Mouse (Mus musculus) spleen, adult 2 months (tissue): ENCODE results near the gene Chrnb2. TPM values are rescaled to one million over a fixed set of nuclear protein-coding genes. Genes with fewer than 3 reads are reported as not detected.

Experiments used
- DNase-seq, 2 experiments: peaks; one replicate each; pipeline versions ENCODE4 v3.0.0 to v3.0.0-alpha.2; 2012 to 2021; ENCODE audit warnings: low spot score in 2 of 2, low read depth in 1 of 2
- H3K27ac ChIP-seq: fragments of 200-500 bp; 2 replicates; pipeline ENCODE4 v1.5.1; 2012; ENCODE audit warnings: low read length, inconsistent platforms; ENCODE audit not compliant: insufficient read depth
- H3K27me3 ChIP-seq: fragments of 200-500 bp; 2 replicates; pipeline ENCODE4 v1.6.1; 2012; ENCODE audit warnings: mild to moderate bottlenecking, moderate library complexity, low read length, inconsistent platforms; ENCODE audit not compliant: control insufficient read depth, insufficient read depth
- H3K36me3 ChIP-seq: fragments of 200-500 bp; 2 replicates; pipeline ENCODE4 v1.6.1; 2012; ENCODE audit warnings: mild to moderate bottlenecking, low read length, inconsistent platforms; ENCODE audit not compliant: control insufficient read depth, insufficient read depth
- H3K4me1 ChIP-seq: fragments of 200-500 bp; 2 replicates; pipeline ENCODE4 v1.6.1; 2011; ENCODE audit warnings: inconsistent platforms; ENCODE audit not compliant: control insufficient read depth, insufficient read depth, insufficient read length
- H3K4me3 ChIP-seq: fragments of 200-500 bp; 2 replicates; pipeline ENCODE4 v1.5.1; 2011; ENCODE audit warnings: mild to moderate bottlenecking, inconsistent platforms; ENCODE audit not compliant: insufficient read depth, insufficient read length; ENCODE audit errors: extremely low read depth
- CTCF ChIP-seq: fragments of 200-500 bp; IDR thresholded peaks from 2 replicates; pipeline ENCODE4 v1.5.1; 2011; ENCODE audit warnings: mild to moderate bottlenecking, inconsistent platforms; ENCODE audit not compliant: insufficient read depth, insufficient read length, insufficient replicate concordance; ENCODE audit errors: extremely low read depth
- POLR2A ChIP-seq: fragments of 200-500 bp; IDR thresholded peaks from 2 replicates; pipeline ENCODE4 v1.6.1; 2011; ENCODE audit warnings: low read depth, low read length, inconsistent platforms
- WGBS: fragments of 180-500 bp; shearing (Covaris S2); methylation state at CpG from one replicate; pipeline ENCODE4 v1.1.7; 2018; 5-methylcytosine and 5-hydroxymethylcytosine counted together
- polyA plus RNA-seq: library from polyadenylated mRNA; depleted of rRNA; stranded (reverse); fragments of >200 nt; gene quantifications from 2 replicates; pipeline ENCODE4 v1.2.3, GENCODE M21; 2012

The Chrnb2 gene
- polyA plus RNA-seq, 1 experiment, result 1.4 TPM

DNA sequence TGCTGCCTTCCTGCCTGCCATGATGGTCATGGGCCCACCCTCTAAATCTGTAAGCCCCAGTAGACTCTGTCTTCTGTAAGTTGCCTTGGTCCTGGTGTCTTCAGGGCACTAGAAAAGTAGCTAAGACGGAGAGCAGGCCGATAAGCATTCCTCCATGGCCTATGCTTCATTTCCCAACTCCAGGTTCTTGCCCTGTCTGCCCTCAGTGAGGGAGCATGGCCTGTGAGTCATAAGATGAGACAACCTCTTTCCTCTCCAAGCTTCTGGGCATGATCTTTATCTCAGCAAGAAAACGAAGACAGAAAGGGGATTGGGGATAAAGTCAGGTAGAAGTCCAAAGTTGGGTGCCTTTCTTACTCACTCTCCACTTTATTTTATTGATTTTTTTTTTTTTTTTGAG lies 34.1 kb upstream of the Chrnb2 start:
- Histone ChIP-seq H3K36me3 (no peaks in the 10 kb centered on the region), H3K4me3 (no peak overlapping the region), H3K27me3 (no peaks in the 10 kb centered on the region), H3K4me1 (peaks cover 15% of the 10 kb centered on the region), H3K27ac (no peak overlapping the region)
- no peak for DNase-seq
- TF ChIP-seq CTCF (no peak), POLR2A (no peak)
- WGBS, result 91% methylated on average over 3 of the region's 3 CpGs

DNA sequence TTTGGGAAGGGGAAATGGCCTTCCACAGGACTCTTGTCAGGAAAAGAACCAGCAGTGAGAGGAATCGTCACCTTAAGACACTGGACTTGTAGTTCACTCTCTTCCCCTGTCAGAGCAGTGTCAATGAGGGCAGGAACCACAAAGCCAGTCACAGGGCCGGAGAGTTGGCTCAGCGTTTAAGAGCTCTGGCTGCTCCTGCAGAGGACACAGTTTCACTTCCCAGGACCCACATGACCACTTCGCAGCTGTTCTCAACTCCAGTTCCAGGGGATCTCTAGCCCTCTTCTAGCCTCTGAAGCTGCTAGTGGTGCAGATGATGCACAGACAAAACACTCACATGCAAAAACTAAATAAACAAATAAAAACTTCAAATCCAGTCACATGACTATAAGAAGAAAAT lies 31.9 kb upstream of the Chrnb2 start:
- DNase-seq, result peak in 1 of 2 experiments; percentile 23
- peak overlapping the region; percentile 48 for H3K27ac ChIP-seq

DNA sequence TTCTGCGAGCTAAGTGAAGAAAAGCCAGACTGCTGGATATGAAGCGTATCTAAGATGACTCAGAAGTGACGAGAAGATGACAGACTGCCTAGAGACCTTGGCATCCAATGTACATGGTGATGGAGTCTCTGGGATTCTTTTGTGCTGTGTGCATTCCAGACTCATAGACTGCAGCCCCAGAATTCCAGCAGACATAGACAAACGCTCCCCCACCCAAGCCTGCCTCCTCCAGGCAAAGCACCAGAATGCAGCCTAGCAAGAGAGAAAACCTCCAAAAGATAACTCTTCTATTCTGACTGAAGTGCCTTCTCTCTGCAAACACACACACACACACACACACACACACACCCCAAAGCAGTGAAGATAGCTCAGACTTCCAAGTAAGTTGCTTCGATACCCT lies 31.3 kb upstream of the Chrnb2 start:
- Histone ChIP-seq H3K36me3 (no peaks in the 10 kb centered on the region), H3K27me3 (no peaks in the 10 kb centered on the region), H3K4me1 (0 out of 2 replicates have a peak, but pooled peaks cover 3% of the 10 kb centered on the region), H3K27ac (peak overlapping the region; percentile 48; the same call in 1 of the 2 replicates), H3K4me3 (no peak overlapping the region)
- 68% methylated on average over 5 of the region's 5 CpGs for WGBS
- TF ChIP-seq POLR2A, result no peak
- DNase-seq, result no peak

More for the DNA sequence above, 31.9 kb upstream of the Chrnb2 start:
- H3K4me3 ChIP-seq, result no peak overlapping the region
- H3K4me1 ChIP-seq, result peaks cover 5% of the 10 kb centered on the region
- TF ChIP-seq CTCF, result no peak
- no peak for TF ChIP-seq POLR2A
- WGBS, result 7% methylated on average over 4 of the region's 4 CpGs
- H3K27me3 ChIP-seq, result no peaks in the 10 kb centered on the region
- no peaks in the 10 kb centered on the region for H3K36me3 ChIP-seq

DNA sequence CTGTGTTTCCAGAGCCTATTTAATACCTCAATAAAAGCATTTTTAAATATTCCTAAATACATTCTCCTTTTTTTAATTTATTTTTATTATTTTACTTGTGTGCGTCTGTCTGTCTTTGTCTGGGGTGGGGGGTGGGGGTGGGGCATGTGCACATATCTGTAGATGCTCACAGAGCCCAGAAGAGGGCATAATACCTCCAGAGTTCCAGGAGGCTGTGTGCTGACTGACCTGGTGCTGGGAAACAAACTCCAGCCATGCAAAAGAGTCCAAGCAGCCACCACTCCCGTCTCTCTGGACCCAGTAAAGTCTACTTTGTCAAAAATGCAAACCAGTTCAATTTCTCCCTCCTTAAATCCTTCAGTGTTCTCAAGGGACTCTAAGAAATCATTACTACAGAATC lies 30.2 kb upstream of the Chrnb2 start:
- WGBS, result 69% methylated on average over 2 of the region's 2 CpGs

DNA sequence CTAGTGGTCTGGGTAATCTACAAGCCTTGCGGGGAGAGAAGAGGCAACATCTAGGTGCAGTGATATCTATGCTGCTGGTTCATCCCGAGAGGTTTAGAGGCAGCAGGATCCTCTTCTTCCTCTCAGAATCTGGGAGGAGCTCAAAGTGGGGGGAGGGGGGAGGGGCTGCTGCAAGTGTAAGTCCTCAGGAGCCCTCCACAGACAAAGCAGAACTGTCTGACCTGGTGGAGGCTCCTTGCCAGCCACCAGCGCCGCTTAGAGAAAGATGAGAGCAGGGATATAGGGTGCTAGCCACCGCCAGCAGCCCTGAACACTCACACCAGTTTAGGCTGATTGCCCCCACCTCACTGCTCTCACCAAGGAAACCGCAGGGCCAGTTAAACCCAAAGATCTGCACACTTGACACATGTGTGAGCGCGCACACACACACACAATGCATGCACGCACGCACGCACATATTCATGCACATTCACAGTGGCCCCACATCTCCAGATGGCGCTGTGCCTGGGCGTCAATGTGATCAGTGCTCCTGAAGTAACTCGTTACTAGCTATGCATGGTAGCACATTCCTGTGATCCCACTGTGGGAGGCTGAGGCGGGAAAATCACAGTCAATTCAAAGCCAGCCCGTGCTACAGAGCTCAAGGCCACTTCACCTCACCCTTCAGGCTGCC lies 24.4 kb upstream of the Chrnb2 start:
- DNase-seq, result no peak
- Histone ChIP-seq H3K27me3 (no peaks in the 10 kb centered on the region), H3K4me1 (peaks cover 4% of the 10 kb centered on the region; the same call in 1 of the 2 replicates), H3K36me3 (no peaks in the 10 kb centered on the region), H3K4me3 (no peak overlapping the region), H3K27ac (no peak overlapping the region)
- 85% methylated on average over 16 of the region's 16 CpGs for WGBS
- TF ChIP-seq POLR2A, result no peak
- TF ChIP-seq CTCF, result no peak

More for the DNA sequence above, 30.2 kb upstream of the Chrnb2 start:
- Histone ChIP-seq H3K4me1 (0 out of 2 replicates have a peak, but pooled peaks cover 3% of the 10 kb centered on the region), H3K27ac (no peak overlapping the region), H3K27me3 (no peaks in the 10 kb centered on the region), H3K36me3 (no peaks in the 10 kb centered on the region), H3K4me3 (no peak overlapping the region)
- DNase-seq, result no peak
- TF ChIP-seq CTCF, result no peak
- no peak for TF ChIP-seq POLR2A

DNA sequence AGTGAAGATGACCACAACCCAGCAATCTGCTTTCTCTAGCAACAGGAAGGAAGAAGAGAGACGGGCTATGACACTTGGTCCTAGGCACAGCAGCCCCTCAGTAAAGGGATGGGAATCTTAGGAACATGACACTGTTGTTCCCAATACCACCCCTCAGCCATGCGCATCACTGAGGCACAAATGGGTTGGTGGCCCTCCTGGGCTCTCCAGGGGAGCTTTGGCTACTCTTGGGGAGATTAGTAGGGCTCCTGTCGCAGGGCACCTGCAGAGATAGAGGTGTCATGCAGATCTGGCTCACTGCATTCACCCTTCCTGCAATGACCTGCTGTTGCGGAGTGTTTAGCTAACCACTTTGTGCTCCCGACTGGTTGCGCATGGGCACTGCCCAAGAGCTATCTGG lies 21.8 kb upstream of the Chrnb2 start:
- TF ChIP-seq CTCF, result no peak
- no peak for TF ChIP-seq POLR2A
- Histone ChIP-seq H3K4me3 (no peak overlapping the region), H3K27ac (no peak overlapping the region), H3K36me3 (peaks cover 15% of the 10 kb centered on the region), H3K27me3 (no peaks in the 10 kb centered on the region), H3K4me1 (peaks cover 4% of the 10 kb centered on the region; the same call in 1 of the 2 replicates)
- DNase-seq, result no peak
- 87% methylated on average over 6 of the region's 6 CpGs for WGBS
